Mouse (Mus musculus) megakaryocyte, embryonic 14.5 days (primary cell): ENCODE results near the gene Gtf2i.
A peak's percentile ranks its signal among the peaks of the same experiment; 100 is the strongest.

Experiments used
- FLI1 ChIP-seq: IDR thresholded peaks from 2 replicates; pipeline ENCODE4 v1.6.1; 2012; ENCODE audit warnings: low read length, inconsistent platforms, mixed read lengths
- GATA1 ChIP-seq: IDR thresholded peaks from 3 replicates; pipeline ENCODE4 v1.6.1; 2012; ENCODE audit warnings: mixed read lengths, low read length, inconsistent platforms, borderline replicate concordance

- peak; percentile 96 for TF ChIP-seq FLI1
- TF ChIP-seq GATA1, result peak; percentile 70; the same call in 1 of the 3 replicates
Observed at GRCm38 (mm10) chr5:134188571-134188970, 126.0 kb downstream of the Gtf2i start.
